Mouse (Mus musculus) activated CD4-positive, CD25-positive, alpha-beta regulatory T cell, adult 9 weeks (primary cell): Measurements from ENCODE around the gene Smpdl3b. TPM values are rescaled to one million over a fixed set of nuclear protein-coding genes. Genes with fewer than 3 reads are reported as not detected.

Experiments used
- polyA plus RNA-seq: library from polyadenylated mRNA; unstranded; fragments of 100-300 nt; shearing (Covaris generic); gene quantifications from one replicate; pipeline ENCODE4 v1.2.1, GENCODE M21; 2017

Smpdl3b gene
- 2.8 TPM for polyA plus RNA-seq

DNA sequence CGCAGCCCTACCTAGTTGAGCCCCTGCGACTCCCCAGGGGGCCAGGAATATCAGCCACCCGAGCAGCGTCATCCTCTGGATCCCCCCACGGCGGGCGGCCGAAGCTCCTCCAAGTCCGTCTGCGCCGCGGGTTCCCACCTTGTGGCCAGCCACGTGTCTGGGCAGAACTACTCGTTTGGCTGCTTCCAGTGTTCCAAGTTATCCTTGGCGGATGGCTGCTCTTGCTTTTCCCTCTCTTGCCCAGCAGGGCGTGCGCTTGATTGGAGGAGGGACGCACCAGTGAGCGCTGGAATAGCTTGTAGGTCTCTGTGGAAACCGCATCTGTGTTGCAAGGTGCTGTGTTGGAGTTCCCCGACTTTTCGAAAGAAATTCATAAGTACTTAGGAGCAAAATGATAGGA, at the start of gene Smpdl3b:
TSS of gene Smpdl3b (minus strand) at position 279 of the 400 bp plus-strand sequence.

DNA sequence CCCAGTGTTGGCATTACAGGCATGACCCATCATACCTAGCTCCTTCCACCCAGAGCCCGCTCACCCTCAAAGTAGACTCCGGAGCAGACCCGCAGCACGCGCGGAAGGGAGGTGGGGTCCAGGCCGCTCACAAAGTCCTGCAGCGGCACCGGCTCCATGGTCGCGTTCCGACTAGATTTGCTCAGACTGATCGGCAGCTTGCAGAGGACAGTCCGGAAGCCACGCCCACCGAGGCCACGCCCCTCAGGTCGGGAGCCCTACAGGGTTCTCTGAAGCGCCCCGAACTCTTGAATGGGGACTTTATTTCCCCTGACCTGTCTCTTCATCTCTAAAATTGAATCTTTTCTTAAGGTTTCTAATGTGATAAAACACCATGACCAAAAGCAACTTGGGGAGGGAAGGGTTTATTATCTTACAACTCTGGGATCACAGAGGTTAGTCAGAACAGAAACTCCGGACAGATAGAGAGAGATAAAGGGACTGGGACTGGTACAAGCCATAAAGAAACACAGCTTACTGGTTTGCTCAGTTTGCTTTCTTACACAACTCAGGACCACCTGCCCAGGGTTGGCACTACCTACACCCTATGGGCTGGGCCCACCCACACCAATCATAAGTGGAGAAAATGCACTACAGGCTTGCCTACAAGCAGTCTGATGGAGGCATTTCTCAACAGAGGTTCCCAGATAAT, 39.3 kb upstream of the Smpdl3b start, which contains the start of gene Themis2:
TSS of gene Themis2 (minus strand) at position 192 of the 691 bp plus-strand sequence.

DNA sequence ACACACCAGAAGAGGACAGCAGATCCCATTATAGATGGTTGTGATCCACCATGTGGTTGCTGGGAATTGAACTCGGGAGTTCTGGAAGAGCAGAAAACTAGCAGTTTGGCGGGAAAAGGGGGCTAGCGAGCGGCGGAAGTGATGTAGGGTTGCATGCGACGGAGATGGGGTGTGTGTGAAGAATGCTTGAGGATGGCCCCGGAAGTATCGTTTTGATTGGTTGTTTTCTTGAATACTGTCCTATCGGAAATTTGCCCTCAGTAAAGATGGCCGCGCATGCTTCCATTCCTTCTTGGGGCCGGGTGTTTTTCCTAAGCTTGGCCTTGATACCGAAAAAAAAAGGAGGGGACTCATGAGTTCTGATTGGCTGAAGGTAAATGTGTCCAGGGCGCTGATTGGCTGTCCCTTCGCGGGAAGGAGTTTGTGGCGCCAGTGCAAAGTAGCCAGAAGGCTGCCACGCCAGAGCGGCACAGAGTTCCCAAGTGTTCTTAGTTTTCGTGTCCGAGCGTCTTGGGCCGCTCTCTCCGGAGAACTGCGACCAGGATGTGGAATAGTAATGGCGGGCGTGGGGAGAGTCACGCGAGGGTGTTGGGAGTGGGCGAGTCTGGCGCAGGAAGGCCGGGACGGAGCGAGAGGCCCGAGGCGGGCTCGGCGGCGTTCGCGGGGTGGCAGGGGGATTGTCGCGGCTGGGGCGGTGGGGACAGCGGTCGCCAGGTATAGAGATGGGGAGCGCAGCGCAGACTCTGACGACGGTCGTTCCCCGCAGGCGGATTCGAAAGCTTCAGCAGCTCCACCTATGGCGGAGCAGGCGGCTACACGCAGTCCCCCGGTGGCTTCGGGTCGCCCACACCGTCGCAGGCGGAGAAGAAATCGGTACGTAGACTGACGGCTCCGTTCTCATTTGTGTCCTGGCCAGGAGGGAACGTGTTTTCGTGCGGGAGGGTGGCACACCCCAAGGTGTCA, 11.1 kb upstream of the Smpdl3b start, which contains the start of gene Rpa2:
TSS of gene Rpa2 (plus strand) at position 419 of the 963 bp plus-strand sequence.

DNA sequence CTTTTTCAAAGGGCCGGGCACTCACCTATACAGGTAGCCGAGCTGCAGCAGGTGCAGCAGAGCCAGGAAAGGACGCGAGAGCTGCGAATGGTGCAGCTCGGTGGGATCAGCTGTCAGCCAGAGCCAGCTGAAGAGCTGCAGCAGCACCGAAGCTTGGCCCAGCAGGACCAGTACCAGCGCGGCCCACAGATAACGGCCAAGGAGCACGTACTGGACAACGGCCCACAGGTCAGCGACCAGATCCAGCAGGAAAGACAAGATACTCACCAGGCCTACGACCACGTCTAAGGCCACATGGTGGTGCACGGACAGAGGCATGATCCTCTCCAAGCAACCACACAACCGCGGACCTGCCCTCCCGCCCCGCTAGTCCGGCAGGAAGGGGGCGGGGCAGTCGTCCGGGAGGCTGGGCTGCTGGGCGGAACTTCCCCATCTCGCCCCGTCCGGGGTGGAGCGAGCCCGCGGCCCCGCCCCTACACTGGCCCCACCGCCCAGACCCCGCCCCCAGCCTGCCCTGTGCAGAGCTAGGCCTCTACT, 24.8 kb downstream of the Smpdl3b start, which contains the start of gene Xkr8:
TSS of gene Xkr8 (minus strand) at position 399 of the 537 bp plus-strand sequence.

Other genes with a start within 250 kb of the Smpdl3b start
- 14.5 TPM for gene Sesn2, start 246.8 kb downstream of the Smpdl3b start, polyA plus RNA-seq
- 251 TPM for gene Atpif1, start 223.6 kb downstream of the Smpdl3b start, polyA plus RNA-seq
- gene Dnajc8, start 221.7 kb downstream of the Smpdl3b start, polyA plus RNA-seq, result 241 TPM
- 0.57 TPM for gene Ptafr, start 193.2 kb downstream of the Smpdl3b start, polyA plus RNA-seq
- gene Eya3, start 118.3 kb downstream of the Smpdl3b start, polyA plus RNA-seq, result 48.6 TPM
- 7.3 TPM for gene Xkr8, start 24.7 kb downstream of the Smpdl3b start, polyA plus RNA-seq
- 59.5 TPM for gene Rpa2, start 11.1 kb upstream of the Smpdl3b start, polyA plus RNA-seq
- 3.2 TPM for gene Themis2, start 39.1 kb upstream of the Smpdl3b start, polyA plus RNA-seq
- gene Ppp1r8, start 85.9 kb upstream of the Smpdl3b start, polyA plus RNA-seq, result 61.4 TPM
- 42.5 TPM for gene Stx12, start 127.3 kb upstream of the Smpdl3b start, polyA plus RNA-seq
- 22.8 TPM for gene Fam76a, start 165.3 kb upstream of the Smpdl3b start, polyA plus RNA-seq
- 5.5 TPM for gene Fgr, start 216.8 kb upstream of the Smpdl3b start, polyA plus RNA-seq